Mouse (Mus musculus) kidney, adult 2 months (tissue): ENCODE data around the gene Meis1.

Experiments used
- CTCF ChIP-seq: fragments of 200-500 bp; conservative IDR thresholded peaks from 2 replicates; pipeline ENCODE4 v1.5.1; 2011; ENCODE audit warnings: low read depth, mild to moderate bottlenecking, control low read depth, low read length, moderate library complexity, mixed read lengths; ENCODE audit not compliant: insufficient read depth, insufficient read length
- POLR2A ChIP-seq: fragments of 200-500 bp; IDR thresholded peaks from one replicate; pipeline ENCODE4 v1.6.1; 2011; ENCODE audit warnings: low read depth, low read length, control low read depth

DNA sequence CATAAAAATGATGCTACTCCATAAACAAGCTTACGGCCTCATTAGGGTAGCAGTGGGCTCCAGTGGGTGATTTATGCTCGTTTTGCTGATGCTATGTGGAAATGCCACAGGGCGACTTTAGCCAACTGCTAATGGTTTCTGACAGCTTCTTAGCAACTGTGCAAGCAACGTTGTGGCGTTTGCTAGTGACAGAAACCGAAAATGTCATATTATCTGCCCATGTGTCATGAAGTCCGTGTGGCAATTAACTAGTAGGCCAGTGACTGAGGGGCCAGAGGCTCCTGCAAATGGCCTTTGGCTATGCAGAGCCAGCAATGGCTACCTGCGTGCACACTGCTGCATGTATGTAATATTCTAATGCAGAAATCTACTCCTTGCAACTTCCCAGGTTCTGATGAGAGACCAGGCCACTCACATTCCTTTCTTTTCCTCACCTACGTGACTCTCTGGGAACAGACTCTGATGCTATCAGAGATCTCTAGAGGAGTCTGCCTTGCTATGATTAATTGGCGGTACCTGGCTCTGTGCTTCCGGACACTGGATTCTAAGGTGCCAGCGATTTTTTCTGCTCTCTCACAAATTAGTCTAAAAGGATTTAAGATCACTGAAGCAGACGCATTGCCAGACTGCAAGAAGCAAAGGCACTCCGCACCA, 73.7 kb downstream of the Meis1 start:
- TF ChIP-seq CTCF (no peak), POLR2A (no peak)
